Mouse (Mus musculus) spleen, adult 2 months (tissue): ENCODE data around the gene Bco2.

Experiments used
- CTCF ChIP-seq: fragments of 200-500 bp; IDR thresholded peaks from 2 replicates; pipeline ENCODE4 v1.5.1; 2011; ENCODE audit warnings: mild to moderate bottlenecking, inconsistent platforms; ENCODE audit not compliant: insufficient read depth, insufficient read length, insufficient replicate concordance; ENCODE audit errors: extremely low read depth
- POLR2A ChIP-seq: fragments of 200-500 bp; IDR thresholded peaks from 2 replicates; pipeline ENCODE4 v1.6.1; 2011; ENCODE audit warnings: low read depth, low read length, inconsistent platforms

GRCm38 (mm10) chr9:50500974-50501501 lies 53.9 kb downstream of the Bco2 start:
- no peak for TF ChIP-seq POLR2A
- no peak for TF ChIP-seq CTCF
